Mouse (Mus musculus) cerebellum, adult 2 months (tissue): ENCODE results near the gene Gpatch2l. TPM values are rescaled to one million over a fixed set of nuclear protein-coding genes. Genes with fewer than 3 reads are reported as not detected.
A peak's percentile ranks its signal among the peaks of the same experiment; 100 is the strongest.

Experiments used
- DNase-seq, 2 experiments: peaks; one replicate each; pipeline ENCODE4 v3.0.0; 2021
- H3K27ac ChIP-seq: fragments of 200-500 bp; 2 replicates; pipeline ENCODE4 v1.5.1; 2012; ENCODE audit warnings: low read length, control low read depth, inconsistent platforms; ENCODE audit not compliant: insufficient read depth
- H3K27me3 ChIP-seq: fragments of 200-500 bp; 2 replicates; pipeline ENCODE4 v1.6.1; 2012; ENCODE audit warnings: inconsistent platforms, mild to moderate bottlenecking, low read length, moderate library complexity; ENCODE audit not compliant: control insufficient read depth, insufficient read depth
- H3K4me1 ChIP-seq: fragments of 200-500 bp; 2 replicates; pipeline ENCODE4 v1.6.1; 2011; ENCODE audit warnings: low read length; ENCODE audit not compliant: control insufficient read depth, insufficient read depth
- H3K4me3 ChIP-seq: fragments of 200-500 bp; replicated peaks from 2 replicates; pipeline ENCODE3; 2011; ENCODE audit warnings: mild to moderate bottlenecking, low read depth, low read length, control low read depth; ENCODE audit not compliant: insufficient read depth
- CTCF ChIP-seq: fragments of 200-500 bp; IDR thresholded peaks from 2 replicates; pipeline ENCODE4 v1.5.1; 2011; ENCODE audit warnings: low read depth, mild to moderate bottlenecking, control low read depth, low read length, moderate library complexity, borderline replicate concordance; ENCODE audit not compliant: insufficient read depth
- POLR2A ChIP-seq: fragments of 200-500 bp; IDR thresholded peaks from 2 replicates; pipeline ENCODE4 v1.6.1; 2011; ENCODE audit warnings: low read length, control low read depth, borderline replicate concordance; ENCODE audit not compliant: insufficient read depth
- WGBS: fragments of 180-500 bp; shearing (Covaris S2); methylation state at CpG from one replicate; pipeline ENCODE4 v1.1.7; 2018; 5-methylcytosine and 5-hydroxymethylcytosine counted together
- polyA plus RNA-seq: library from polyadenylated mRNA; depleted of rRNA; stranded (reverse); fragments of >200 nt; gene quantifications from 2 replicates; pipeline ENCODE4 v1.2.3, GENCODE M21; 2012; rRNA removed

Gpatch2l gene
- polyA plus RNA-seq, result 26.1 and 28.0 TPM in 2 replicates

GRCm38 (mm10) chr12:86241604-86242536 lies at the start of gene Gpatch2l:
Gpatch2l (plus strand) TSS chr12:86241858.
- 1% methylated on average over 58 of the region's 58 CpGs for WGBS
- Histone ChIP-seq H3K4me1 (peaks cover 17% of the 10 kb centered on the region), H3K4me3 (peak within 1 kb of the TSS; percentile 84), H3K27ac (peak within 1 kb of the TSS; percentile 90), H3K27me3 (no peaks in the 10 kb centered on the region)
- DNase-seq, result peak; percentile 95 to 97
- TF ChIP-seq CTCF (no peak), POLR2A (peak; percentile 79)

GRCm38 (mm10) chr12:86192036-86192449 lies 49.6 kb upstream of the Gpatch2l start:
- no peak for DNase-seq
- H3K4me3 ChIP-seq, result no peak overlapping the region
- H3K27ac ChIP-seq, result no peak overlapping the region
- no peak for TF ChIP-seq CTCF
- WGBS, result 16% methylated on average over 15 of the region's 15 CpGs
- H3K4me1 ChIP-seq, result no peaks in the 10 kb centered on the region
- no peaks in the 10 kb centered on the region for H3K27me3 ChIP-seq

GRCm38 (mm10) chr12:86196944-86197343 lies 44.7 kb upstream of the Gpatch2l start:
- no peak overlapping the region for H3K27ac ChIP-seq
- no peaks in the 10 kb centered on the region for H3K27me3 ChIP-seq
- DNase-seq, result no peak
- TF ChIP-seq POLR2A, result no peak
- TF ChIP-seq CTCF, result no peak
- WGBS, result 93% methylated on average over 7 of the region's 7 CpGs
- H3K4me3 ChIP-seq, result no peak overlapping the region
- H3K4me1 ChIP-seq, result no peaks in the 10 kb centered on the region

- no peaks in the 10 kb centered on the region for H3K27me3 ChIP-seq
- 87% methylated on average over 8 of the region's 8 CpGs for WGBS
- H3K4me3 ChIP-seq, result no peak overlapping the region
- no peak for DNase-seq
- no peak overlapping the region for H3K27ac ChIP-seq
- no peaks in the 10 kb centered on the region for H3K4me1 ChIP-seq
- no peak for TF ChIP-seq CTCF
- no peak for TF ChIP-seq POLR2A
Measured at GRCm38 (mm10) chr12:86203443-86204057, 38.1 kb upstream of the Gpatch2l start.

DNA sequence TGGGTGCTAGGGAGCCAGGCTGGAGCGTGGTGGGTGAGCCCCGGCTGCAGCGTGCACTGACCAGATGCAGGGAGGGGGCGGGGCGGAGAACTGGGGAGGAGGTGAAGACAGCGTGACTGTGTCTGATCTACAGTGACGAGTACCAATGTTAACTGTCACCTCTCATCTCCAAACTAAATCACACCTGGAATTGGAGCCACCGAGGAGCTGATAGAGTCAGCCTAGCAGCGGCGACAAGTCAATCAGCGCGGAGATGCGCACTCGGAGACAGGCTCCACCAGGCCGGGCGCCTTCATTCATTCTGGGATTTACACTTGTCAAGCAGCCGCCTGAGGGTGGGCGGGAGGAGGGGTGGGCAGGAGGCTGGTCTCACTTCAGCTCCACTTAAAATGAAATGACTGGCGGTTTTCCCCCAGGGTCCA lies 30.5 kb upstream of the Gpatch2l start:
- DNase-seq, result no peak
- WGBS, result 12% methylated on average over 19 of the region's 19 CpGs
- H3K4me1 ChIP-seq, result peaks cover 3% of the 10 kb centered on the region; the same call in 1 of the 2 replicates
- H3K4me3 ChIP-seq, result no peak overlapping the region
- no peak overlapping the region for H3K27ac ChIP-seq
- TF ChIP-seq CTCF (no peak), POLR2A (no peak)
- H3K27me3 ChIP-seq, result peaks cover 4% of the 10 kb centered on the region; the same call in 1 of the 2 replicates

- TF ChIP-seq CTCF, result no peak
- no peak for TF ChIP-seq POLR2A
- DNase-seq, result no peak
- WGBS, result 71% methylated on average over 15 of the region's 15 CpGs
- Histone ChIP-seq H3K4me1 (peaks cover 3% of the 10 kb centered on the region; the same call in 1 of the 2 replicates), H3K27ac (no peak overlapping the region), H3K27me3 (peaks cover 4% of the 10 kb centered on the region; the same call in 1 of the 2 replicates), H3K4me3 (no peak overlapping the region)
Measured at GRCm38 (mm10) chr12:86212693-86213470, 28.8 kb upstream of the Gpatch2l start.

DNA sequence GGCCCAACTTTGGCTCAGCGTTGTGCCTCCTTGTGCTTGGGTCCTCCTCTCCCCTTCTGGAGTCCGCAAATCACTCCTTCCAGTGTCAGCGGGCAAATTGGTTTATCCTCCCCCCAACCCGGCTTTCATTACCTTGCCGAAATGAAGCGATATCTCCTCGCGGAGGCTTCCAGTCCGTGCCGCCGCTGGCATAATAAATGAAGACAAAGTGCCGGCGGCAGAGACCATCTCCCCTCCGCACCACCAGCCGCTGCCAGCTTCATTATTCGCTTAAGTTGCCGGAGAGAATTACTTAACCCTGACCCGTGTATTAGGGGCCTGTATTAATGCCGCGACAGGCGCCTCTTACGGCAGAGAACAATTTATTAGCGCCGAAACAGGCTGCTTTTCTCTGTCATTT lies 27.5 kb upstream of the Gpatch2l start:
- Histone ChIP-seq H3K4me1 (peaks cover 3% of the 10 kb centered on the region; the same call in 1 of the 2 replicates), H3K27me3 (peaks cover 4% of the 10 kb centered on the region; the same call in 1 of the 2 replicates), H3K27ac (no peak overlapping the region), H3K4me3 (peak overlapping the region; percentile 47)
- 29% methylated on average over 24 of the region's 24 CpGs for WGBS
- DNase-seq, result no peak
- TF ChIP-seq CTCF, result no peak
- no peak for TF ChIP-seq POLR2A
